Mouse (Mus musculus) lung, postnatal 25 days (tissue): Measurements from ENCODE around the gene Terf2.

Source experiments
- DNase-seq: peaks from one replicate; pipeline ENCODE4 v3.0.0; 2022; ENCODE audit warnings: low spot score

Terf2 gene

DNA sequence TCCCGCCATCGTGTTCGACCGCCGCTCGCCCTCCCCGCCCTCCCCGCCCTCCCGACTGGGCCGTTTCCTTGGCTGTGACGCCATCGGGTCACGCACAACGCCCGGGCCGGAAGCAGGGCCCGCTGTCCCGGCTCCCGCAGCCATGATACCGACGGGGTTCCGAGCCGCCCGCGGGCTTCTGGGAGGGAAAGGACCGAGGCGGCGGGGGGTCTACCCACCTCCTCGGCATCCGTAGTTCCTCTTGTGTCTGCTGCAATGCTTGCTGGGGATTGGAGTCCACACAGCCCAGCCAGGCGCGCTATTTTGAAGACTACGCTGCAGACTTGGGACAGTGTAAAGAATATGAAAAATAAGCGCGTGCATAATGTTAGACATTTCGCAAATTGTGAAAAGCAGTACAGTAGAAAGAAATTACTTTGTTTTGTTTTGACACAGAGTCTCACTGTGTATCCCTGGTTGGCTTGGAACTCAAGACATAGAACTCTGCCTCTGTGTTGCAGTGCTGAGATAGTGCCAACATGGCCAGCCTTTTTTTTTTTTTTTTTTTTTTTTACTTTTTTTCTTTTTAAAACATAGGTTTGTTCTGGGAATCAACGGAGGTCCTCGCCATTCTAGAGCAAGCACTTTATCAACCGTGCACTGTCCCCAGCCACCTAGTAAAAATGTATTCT is at the start of gene Terf2:
Gene Terf2, minus strand, starts transcription at position 182 of the 671 bp plus-strand sequence.
- DNase-seq: peak; percentile 96

DNA sequence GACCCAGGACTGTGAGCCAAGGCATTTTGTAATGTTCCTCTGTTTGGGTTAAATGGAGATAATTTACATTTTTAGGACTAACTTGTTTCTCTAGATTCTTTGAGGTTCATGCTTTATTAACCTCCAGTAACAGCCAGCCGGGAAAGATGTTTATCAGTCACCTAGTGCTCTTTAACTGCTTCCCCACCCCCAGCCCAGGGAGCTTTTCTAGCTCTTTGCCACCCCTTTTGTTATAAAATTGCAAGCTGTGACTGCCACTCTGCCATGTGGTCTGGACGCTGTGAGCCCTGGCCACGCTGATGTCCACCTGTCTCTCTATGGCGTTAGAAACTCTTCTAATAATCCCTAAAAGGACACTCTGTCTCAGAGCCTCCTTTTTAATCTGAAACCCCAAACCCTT is 47.2 kb upstream of the Terf2 start:
- no peak for DNase-seq

DNA sequence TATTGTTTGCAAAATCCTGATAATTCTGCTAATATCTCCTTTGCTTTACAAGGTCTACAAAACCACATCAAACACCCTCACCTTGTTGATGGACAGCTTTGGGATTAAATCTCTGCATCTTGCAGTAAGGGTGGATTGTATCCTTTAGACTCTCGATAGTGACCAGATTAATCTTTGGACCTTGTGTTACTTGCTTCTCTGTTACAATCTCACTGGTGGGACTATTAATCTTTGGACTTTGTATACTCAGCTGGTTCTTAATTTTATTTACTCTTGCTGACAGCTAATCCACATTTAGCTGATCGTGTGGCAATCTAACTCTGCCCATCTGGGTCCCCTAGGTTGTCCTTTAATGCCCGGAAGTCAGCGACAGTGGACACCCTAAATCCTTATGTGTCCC is 46.2 kb upstream of the Terf2 start:
- DNase-seq: no peak

DNA sequence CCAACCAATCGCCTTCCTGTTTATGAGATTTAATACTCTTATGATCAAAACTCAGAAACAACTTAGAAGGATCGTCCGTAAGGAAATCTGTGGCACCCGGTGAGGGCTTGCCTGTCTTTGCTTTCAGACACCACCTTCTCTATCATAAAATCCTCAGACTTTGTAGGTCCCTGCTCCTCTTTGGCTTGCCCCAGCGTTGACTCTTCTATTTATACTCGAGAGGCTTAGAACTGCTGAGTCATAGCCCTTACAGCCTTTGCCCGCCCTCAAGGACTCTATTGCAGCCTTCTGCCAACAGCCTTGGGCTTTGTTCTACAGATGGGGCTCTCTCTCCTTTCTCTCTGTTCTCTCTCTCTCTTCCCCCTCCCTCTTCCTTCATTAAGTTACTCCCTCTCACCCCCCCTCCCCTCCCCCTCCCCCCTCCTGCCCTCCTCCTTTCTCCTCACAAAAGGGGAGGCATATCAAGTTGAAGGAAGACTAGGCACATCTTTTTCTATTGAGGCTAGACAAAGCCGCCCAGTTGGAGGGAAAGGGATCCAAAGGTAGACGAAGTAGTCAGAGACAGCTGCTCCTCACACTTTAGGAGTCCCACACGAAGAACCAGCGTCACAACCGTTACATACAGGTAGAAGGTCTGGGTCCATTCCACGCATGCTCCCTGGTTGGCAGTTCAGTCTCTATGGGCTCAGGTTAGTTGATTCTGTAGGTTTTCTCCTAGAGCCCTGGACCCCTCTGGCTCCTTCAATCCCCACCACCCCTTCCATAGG is 43.5 kb upstream of the Terf2 start:
- DNase-seq: peak; percentile 85

DNA sequence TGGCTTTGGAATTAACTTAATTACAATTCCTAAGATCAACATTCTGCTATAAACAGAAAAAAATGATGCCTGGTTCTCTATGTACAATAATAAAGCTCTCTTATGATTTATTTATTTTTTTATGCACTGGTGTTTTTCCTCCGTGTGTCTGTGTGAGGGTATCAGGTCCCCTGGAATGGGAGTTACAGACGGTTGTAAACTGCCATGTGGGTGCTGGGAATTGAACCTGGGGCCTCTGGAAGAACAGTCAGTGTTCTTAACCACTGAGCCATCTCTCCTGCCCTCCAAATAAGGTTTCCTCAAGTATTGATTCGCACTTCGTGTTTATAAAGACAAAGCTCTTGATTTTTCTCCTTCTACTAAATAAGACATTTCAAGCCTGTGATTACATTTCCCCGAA is 42.0 kb upstream of the Terf2 start:
- no peak for DNase-seq

DNA sequence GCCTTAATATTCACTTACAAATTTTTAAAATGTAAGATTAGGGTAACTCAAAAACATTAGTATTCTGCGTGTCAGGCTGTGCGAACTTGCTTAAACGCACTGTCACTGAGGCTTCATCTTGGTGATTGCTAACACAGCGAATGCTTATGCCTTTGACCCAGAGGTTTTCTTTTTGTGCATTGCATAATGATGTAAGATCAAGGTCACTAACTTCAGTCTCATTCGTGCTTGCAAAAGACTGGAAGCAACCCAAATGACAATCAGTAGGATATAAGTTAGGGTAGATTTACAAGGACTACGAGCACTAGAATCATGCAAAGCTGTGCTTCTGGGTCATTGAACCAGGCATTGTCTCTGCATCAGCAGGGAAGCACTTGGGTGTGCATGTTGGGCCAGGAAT is 41.2 kb upstream of the Terf2 start:
- DNase-seq: no peak

DNA sequence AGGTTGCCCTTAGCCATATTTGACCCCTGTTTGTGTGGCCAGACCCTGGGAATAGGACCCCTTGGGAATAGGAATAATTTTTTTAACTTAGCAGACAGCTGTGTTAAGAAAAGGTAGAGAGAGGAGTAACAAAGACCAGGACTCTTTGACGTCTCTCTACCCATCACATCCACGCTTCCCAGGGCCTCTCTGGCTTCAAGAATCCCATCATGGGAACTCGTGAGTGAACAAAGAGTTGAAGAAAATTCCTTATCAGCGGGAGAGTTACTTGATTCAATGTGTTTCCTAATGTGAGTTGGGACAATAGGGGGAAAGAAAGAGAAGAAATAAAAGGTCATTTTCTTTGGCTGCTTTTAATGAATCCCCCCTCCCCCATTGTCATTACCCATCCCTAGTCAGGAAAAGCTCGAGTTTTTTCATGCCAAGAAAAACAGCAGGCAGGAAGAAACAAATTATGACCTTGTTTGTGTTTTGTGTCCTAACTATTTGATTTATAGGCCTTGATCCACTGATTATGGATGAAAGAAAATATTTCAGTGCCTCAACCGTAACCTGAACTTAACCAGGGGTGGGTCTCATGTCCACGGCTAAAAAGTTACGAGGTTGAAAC is 39.8 kb upstream of the Terf2 start:
- no peak for DNase-seq

DNA sequence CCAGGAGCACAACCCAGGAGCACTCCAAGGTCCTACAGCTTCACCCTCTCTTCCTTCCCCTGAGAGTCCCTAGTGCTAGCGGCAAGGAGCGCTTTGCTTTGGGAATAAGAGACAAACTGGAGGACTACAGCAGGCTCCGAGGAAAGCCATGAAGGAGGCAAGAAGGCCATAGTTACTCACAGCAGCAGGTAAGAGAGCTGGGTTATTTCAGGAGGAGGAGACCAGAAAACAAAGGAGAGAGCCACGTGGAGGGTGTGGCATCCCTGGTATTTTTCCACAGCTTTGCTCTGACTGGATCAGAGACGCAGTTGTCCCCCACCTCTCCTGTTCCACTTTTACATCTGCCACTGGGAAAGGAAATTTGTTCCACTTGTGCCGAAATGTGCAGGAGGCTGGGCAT is 37.5 kb upstream of the Terf2 start:
- no peak for DNase-seq

DNA sequence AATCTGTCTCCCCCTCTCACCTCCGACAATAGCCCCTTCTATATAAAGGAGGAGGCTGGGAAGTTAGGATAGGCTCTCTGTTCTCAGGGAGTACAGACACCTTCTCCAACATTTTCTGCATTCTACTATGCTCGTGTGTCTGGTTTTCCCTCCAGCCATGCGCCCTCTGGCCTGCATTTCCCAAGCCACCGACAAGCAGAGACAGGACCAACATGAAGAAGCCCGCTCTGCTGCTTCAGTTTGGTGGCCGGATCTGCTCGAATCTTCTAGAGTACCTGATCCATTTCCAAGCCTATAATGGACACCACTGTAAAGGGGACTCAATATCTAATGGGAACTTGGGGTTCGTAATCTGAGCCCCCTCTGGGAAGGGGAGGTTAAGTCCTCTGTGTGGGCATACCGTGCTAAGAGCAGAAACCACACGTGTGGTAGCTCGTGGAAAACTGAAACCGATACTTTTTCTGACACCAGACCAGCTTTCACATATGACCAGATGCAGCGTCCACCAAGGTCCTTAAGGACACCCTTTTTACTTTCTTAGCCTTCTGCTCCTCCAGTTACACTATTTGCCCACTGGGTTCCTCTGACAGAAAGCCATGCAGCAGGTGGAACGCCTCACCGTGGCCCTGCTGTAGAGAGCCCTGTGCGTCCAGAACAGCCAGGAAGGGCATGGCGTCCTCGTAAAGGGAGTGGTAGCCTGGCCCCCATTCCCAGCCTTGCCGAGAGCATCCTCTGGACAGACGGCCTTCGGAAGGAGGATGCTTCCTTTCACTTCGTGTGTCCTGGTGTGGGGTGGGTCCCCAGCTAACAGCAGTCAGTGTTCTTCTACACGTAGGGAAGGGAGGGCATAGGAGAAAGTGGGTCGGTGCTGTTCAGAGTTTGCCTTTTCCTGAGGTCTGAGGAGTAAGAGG is 36.5 kb upstream of the Terf2 start:
- no peak for DNase-seq

DNA sequence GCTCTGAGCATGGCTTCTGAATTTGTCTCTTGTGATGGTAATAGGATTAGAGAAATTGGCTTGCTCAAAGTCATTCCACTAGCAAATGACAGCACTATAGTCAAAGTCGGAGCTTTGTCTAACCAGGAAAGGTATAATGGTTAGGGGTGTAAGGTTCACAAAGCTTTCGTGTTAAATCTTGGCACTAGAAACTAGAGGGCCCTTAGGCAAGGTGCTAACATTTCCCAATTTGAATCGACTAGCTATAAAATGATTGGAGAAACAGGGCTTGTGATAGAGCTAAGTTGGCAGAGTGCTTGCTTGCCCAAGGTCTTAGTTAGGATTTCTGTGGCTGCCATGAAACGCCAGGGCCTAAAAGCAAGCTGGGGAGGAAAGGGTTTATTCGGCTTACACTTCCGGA is 33.7 kb upstream of the Terf2 start:
- no peak for DNase-seq

DNA sequence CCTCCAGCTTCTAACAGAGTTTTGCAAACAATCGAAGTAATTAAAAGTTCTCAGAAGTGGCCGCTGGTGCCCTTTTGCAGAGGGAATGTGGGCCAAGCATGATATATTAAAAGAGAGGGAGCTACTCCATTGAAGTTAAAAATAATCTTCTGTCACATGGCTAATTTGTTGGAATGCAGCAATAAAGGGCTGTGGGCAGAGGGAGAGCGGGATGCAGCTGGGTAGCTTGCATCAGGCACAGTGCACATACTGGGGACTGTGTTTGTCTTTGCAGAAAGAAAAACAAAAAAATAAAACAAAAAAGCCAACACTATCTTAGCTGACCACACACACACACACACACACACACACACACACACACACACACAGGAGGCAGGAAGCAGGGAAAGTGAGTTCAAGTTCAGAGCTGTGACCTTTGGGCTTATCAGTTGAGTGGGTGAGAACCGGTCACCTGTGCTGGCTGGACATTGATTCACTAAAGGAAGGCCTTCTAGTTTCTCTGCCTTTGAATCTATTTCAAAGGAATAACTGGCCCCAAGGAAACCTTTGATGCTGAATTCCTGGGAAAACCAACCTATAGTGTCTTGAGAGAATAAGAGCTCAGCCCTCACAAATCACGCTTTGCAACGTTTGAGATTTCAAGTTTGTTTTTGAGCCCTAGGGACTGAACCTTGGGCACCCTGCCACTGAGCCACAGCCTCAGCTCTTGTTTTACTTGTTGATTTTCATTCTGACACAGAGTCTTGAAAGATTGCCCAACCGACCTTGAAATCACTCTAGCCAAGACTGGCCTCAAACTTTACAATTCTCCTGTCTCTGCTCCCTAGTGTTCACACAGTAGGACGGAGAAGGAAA is 33.1 kb upstream of the Terf2 start:
- peak; percentile 66 for DNase-seq

DNA sequence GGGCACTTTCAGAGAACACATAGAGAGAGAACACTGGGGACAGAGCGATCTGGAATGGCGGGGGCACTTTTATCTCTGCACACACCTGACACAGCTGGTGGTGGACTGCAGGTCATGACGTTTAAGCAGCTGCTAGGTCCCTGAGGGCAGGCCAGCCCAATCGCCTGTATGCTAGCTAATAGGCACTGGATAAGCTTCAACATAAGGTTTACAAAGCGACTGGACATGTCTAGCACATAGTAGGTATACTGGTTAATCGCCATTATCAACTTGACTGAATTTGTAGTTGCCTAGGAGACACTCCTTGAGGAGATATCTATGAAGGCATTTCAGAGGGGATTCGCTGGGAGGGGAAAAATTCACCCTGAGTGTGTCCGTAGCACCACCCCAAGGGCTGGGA is 28.0 kb upstream of the Terf2 start:
- DNase-seq: no peak

DNA sequence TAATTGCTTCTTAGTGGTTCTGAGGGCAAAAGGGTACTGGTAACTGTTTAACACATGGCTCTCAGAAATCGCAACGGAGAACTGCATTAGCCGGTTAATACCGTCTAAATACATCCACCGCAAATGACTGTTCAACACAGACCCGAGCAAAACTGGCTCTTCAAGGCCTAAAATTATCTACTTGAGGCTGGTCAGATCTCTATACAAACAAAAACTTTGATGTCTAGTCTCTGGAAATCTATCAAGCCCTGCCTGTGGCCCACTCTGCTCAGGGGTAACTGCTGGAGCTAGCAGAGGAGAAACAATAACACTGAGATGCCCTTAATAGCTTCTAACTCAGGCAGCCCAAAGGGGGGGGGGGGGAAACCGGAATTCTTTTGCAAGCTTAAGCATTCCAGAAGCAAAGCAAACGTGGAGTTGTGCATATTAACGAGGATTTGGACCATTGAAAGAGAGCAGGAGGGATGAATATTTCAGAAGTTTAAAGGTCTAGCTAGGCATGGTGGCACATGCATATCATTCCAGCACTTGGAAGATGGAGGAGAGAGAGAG is 26.8 kb upstream of the Terf2 start:
- no peak for DNase-seq

DNA sequence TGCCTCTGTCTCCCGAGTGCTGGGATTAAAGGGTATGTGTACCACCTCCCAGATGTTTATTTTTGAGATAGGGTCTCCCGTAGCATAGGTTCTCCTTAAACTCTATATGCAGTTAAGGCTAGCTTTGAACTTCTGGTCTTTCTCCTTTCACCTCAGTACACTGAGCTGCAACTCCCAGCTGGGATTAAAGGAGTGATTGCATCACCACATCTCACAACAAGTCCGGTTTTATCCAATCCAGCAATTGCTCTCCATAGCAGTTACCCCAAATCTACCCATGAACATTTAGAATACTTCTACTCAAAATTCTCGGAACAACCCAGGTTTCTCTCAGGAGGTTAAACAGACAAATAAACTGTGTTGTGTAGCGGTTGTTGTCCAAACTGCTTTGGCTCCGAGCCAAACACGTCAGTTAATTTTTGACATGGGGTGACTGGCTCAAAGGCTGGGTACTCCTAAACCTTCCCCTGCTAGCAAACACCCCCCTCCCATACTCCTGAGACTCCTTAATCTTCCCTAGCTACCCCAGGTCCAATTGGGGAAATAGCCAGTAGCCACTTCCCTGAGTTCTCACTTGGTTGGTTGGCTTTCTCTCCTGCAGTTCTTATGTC is 25.4 kb upstream of the Terf2 start:
- DNase-seq: no peak

DNA sequence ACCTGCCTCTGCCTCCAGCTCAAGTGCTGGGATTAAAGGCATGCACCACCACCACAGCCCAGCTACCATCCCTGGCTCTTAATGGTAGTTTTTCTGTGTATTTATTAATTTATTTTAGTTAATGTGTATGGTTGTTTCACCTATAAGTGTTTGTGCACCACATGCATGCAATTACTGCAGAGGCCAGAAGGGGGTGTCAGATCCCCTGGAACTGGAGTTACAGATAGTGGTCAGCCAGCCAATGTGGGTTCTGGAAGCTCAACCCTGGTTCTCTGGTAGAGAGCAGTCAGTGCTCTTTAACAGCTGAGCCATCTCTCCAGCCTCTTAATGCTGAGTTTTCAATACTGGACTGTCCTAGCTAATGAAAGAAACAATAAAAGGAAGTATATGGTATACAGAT is 24.5 kb upstream of the Terf2 start:
- DNase-seq: no peak

DNA sequence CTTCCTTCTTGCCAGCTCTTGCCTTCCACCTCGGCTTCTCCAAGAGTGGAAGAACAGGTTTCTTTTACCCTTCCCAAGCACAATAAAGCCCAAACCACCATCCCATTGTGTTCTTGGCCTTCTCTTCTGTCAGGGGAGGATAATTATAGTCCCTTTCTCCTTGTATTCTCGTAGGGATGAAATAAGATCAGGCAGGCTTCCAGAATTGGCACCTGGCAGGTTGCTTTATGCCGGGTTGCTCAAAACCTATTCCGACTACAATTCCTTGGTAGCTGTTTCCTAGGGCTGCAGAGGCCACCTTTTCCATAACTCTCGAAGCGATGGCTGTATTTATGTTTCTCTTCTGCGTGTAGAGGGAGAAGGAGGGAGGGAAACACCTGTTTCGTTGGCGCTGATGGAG is 23.1 kb upstream of the Terf2 start:
- DNase-seq: no peak

DNA sequence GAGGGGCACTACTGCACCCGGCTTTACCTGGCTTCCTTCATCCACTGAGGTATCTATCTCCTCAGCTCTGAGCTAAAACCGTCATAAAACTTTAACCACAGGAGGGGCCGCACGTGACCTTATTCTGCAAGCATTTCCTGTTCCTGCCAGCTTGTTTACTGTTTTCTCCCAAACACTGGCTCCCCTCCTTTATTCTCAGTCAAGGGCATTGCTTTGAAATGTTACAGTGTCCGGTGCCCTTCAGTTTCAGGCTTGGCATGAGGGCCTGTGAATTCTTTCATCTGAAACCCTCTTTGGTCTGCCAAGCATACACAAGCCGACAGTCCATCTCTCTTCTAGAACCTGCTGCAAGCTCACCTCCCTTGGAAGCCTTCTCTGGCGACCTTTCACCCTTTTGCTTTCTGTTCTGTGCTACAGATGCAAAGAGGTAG is 22.5 kb upstream of the Terf2 start:
- no peak for DNase-seq

DNA sequence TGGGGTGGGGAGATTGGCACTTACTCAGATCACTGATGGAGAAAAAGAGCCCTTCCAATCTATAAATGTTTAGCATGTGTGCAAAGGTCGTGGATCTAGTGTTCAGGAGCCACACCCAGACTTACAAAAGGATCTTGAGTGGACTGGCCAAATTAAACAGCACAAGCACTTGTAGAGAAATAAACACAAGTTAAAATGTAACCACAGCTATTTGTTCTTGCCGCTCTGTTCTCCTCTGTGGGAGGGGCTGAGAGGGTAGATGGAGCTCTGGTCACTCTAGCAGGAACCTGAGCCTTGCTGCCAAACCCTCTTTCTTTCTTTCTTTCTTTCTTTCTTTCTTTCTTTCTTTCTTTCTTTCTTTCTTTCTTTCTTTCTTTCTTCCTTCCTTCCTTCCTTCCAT is 20.7 kb upstream of the Terf2 start:
- DNase-seq: peak; percentile 82

DNA sequence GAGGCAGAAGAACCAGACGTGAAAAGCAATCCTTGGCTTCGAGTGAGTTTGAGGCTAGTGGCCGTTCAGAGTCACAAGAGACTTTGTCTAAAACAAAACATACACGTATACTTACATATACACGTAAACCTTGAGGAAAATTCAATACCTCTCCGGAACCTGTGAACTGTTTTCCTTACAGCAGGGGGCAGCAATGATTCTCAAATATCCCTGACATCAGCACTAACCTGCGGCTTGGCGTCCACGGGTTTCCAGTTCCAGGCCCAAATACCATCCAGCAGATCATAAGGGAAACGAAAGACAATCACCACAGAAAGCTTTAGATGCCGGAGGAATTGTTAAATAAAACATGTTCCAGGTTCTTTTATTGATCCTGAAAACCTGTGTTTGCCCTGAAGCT is 19.7 kb upstream of the Terf2 start:
- peak; percentile 92 for DNase-seq

DNA sequence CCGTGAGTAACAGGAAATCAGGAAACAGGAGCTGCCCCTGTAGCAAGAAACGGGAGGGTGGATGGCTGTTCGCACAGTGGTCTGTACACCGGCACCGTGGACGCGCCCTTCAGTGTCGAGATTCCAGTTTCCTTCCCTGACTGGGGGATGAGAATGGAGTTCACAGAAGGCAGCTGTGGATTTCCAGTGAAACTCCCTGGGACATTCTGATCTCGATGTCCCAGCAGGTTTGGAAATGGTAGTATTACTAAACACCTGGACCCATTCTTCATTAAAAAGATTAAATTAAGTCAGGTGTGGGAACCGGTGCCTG is 18.6 kb upstream of the Terf2 start:
- DNase-seq: no peak
